Mouse (Mus musculus): ENCODE measurements around the gene Maats1. TPM values are rescaled to one million over a fixed set of nuclear protein-coding genes. Genes with fewer than 3 reads are reported as not detected.

Gene Maats1
- polyA plus RNA-seq, 1 experiment, result 1.2 TPM

DNA sequence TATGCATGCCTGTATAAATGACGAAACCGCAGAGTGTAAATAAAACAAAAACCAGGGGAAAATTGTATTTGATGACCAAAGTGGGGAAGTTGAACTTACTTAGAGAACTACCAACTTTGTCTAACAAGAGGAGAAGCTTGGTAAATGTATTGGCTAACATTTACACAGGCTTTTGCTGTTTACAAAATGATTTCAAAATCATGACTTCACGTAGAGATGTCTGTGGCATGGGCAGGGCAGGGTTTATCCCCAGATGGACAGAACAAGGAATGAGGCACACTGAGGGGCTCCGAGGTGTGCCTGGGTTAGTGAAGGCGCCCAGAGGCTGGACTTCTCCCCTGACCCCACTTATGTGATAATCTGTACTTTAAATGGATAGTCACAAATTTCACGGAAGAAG is 54.6 kb downstream of the Maats1 start:
- TF ChIP-seq CTCF (IDR thresholded peaks at IDR 0.05; ENCODE audit: extremely low read depth, insufficient read depth, low read length), result no peak
- no peak for TF ChIP-seq POLR2A (IDR thresholded peaks at IDR 0.05; ENCODE audit: extremely low read depth, insufficient read depth, low read length)

DNA sequence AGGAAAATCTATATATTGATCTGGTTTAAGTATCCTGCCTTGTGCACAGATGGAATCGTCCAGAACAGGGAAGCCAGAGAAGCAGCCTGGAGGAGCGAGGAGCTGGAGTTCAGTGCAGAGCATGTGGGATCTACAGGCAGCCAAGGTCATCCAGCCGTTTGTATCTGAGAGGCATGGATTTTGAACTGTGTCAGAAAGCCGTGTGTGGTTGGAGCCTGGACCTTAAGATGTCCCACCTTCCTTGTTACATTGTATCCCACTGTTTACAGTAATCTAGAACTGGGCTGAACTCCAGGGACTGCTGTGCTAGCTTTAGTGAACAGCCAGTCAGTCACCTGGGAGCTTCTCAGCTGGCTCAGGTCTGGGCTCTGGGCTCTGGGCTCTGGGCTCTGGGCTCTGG is 55.4 kb downstream of the Maats1 start:
- TF ChIP-seq POLR2A (IDR thresholded peaks at IDR 0.05; ENCODE audit: extremely low read depth, insufficient read depth, low read length) (no peak), CTCF (IDR thresholded peaks at IDR 0.05; ENCODE audit: extremely low read depth, insufficient read depth, low read length) (no peak)
- Histone ChIP-seq H3K4me1 (ENCODE audit: control insufficient read depth, insufficient read depth, low read length) (no peaks in the 10 kb centered on the region), H3K4me3 (ENCODE audit: insufficient read depth, low read length) (no peak overlapping the region)

More for the DNA sequence above, 54.6 kb downstream of the Maats1 start:
- Histone ChIP-seq H3K4me3 (ENCODE audit: insufficient read depth, low read length) (no peak overlapping the region), H3K27ac (ENCODE audit: insufficient read depth, low read length) (no peak overlapping the region), H3K4me1 (ENCODE audit: control insufficient read depth, insufficient read depth, low read length) (no peaks in the 10 kb centered on the region)

DNA sequence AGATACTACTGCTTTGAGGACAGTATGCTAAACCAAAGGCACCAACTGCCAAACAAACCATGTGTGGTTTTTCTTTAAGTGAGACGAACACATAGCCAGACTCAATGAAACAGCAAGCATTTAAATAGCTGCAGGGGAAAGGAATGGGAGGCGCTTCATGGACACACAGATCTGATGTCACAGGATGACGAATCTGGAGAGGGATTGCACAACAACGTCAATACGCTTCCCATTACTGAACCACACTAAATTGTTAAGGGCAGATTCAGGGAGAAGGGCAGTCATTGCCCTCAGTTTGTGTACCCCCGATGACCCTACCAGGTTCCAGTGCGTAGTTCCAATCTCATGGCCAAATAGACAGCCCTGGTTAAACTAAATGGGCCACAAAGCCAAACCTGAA is 56.1 kb downstream of the Maats1 start:
- Histone ChIP-seq H3K27ac (ENCODE audit: insufficient read depth, low read length) (no peak overlapping the region), H3K4me3 (ENCODE audit: insufficient read depth, low read length) (no peak overlapping the region), H3K4me1 (ENCODE audit: control insufficient read depth, insufficient read depth, low read length) (no peaks in the 10 kb centered on the region)
- TF ChIP-seq CTCF (IDR thresholded peaks at IDR 0.05; ENCODE audit: extremely low read depth, insufficient read depth, low read length) (no peak), POLR2A (IDR thresholded peaks at IDR 0.05; ENCODE audit: extremely low read depth, insufficient read depth, low read length) (no peak)

More for the DNA sequence above, 55.4 kb downstream of the Maats1 start:
- H3K27ac ChIP-seq (ENCODE audit: insufficient read depth, low read length), result no peak overlapping the region

GRCm38 (mm10) chr16:38283300-38283699 is 58.6 kb downstream of the Maats1 start:
- Histone ChIP-seq H3K4me3 (ENCODE audit: insufficient read depth, low read length) (no peak overlapping the region), H3K27ac (ENCODE audit: insufficient read depth, low read length) (no peak overlapping the region), H3K4me1 (ENCODE audit: control insufficient read depth, insufficient read depth, low read length) (no peaks in the 10 kb centered on the region)
- TF ChIP-seq POLR2A (IDR thresholded peaks at IDR 0.05; ENCODE audit: extremely low read depth, insufficient read depth, low read length), result no peak
- no peak for TF ChIP-seq CTCF (IDR thresholded peaks at IDR 0.05; ENCODE audit: extremely low read depth, insufficient read depth, low read length)

DNA sequence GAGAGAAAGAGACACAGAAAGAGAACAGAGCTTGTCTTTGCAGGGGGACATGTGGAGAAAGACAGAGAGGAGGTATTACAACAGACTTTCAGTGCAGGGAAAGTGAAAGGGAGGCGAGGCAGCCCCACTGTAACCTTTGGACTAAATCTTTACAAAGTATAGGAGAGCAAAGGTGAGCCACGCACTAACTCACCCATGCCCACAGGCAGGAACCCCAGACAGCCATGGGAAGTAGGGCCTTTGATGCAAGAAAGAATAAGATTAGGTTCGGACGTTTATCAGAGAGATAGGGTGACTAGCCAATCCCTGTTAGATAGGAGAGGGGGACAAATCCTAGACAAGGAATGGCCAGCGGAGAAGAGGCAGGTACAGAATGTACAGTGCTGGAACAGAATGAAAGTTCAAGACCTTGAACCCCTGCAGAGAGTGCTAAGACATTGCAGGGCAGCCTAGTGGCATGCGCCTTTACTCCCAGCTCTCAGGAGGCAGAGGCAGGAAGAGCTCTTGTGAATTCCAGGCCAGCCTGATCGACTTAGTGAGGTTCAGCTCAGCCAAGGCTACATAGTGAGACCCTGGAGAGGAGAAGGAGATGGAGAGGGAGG is 59.3 kb downstream of the Maats1 start:
- Histone ChIP-seq H3K4me1 (ENCODE audit: control insufficient read depth, insufficient read depth, low read length) (no peaks in the 10 kb centered on the region), H3K4me3 (ENCODE audit: insufficient read depth, low read length) (no peak overlapping the region), H3K27ac (ENCODE audit: insufficient read depth, low read length) (no peak overlapping the region)
- no peak for TF ChIP-seq CTCF (IDR thresholded peaks at IDR 0.05; ENCODE audit: extremely low read depth, insufficient read depth, low read length)
- TF ChIP-seq POLR2A (IDR thresholded peaks at IDR 0.05; ENCODE audit: extremely low read depth, insufficient read depth, low read length), result no peak

GRCm38 (mm10) chr16:38280951-38281350 is 61.0 kb downstream of the Maats1 start:
- Histone ChIP-seq H3K27ac (ENCODE audit: insufficient read depth, low read length) (no peak overlapping the region), H3K4me3 (ENCODE audit: insufficient read depth, low read length) (no peak overlapping the region), H3K4me1 (ENCODE audit: control insufficient read depth, insufficient read depth, low read length) (no peaks in the 10 kb centered on the region)
- TF ChIP-seq CTCF (IDR thresholded peaks at IDR 0.05; ENCODE audit: extremely low read depth, insufficient read depth, low read length) (no peak), POLR2A (IDR thresholded peaks at IDR 0.05; ENCODE audit: extremely low read depth, insufficient read depth, low read length) (no peak)

GRCm38 (mm10) chr16:38279794-38280193 is 62.1 kb downstream of the Maats1 start:
- H3K4me3 ChIP-seq (ENCODE audit: insufficient read depth, low read length), result no peak overlapping the region
- TF ChIP-seq POLR2A (IDR thresholded peaks at IDR 0.05; ENCODE audit: extremely low read depth, insufficient read depth, low read length) (no peak), CTCF (IDR thresholded peaks at IDR 0.05; ENCODE audit: extremely low read depth, insufficient read depth, low read length) (no peak)
- H3K27ac ChIP-seq (ENCODE audit: insufficient read depth, low read length), result no peak overlapping the region
- no peaks in the 10 kb centered on the region for H3K4me1 ChIP-seq (ENCODE audit: control insufficient read depth, insufficient read depth, low read length)

GRCm38 (mm10) chr16:38274737-38275136 is 67.2 kb downstream of the Maats1 start:
- Histone ChIP-seq H3K4me1 (ENCODE audit: control insufficient read depth, insufficient read depth, low read length) (no peaks in the 10 kb centered on the region), H3K4me3 (ENCODE audit: insufficient read depth, low read length) (no peak overlapping the region), H3K27ac (ENCODE audit: insufficient read depth, low read length) (no peak overlapping the region)
- TF ChIP-seq CTCF (IDR thresholded peaks at IDR 0.05; ENCODE audit: extremely low read depth, insufficient read depth, low read length) (no peak), POLR2A (IDR thresholded peaks at IDR 0.05; ENCODE audit: extremely low read depth, insufficient read depth, low read length) (no peak)

- Histone ChIP-seq H3K4me1 (ENCODE audit: control insufficient read depth, insufficient read depth, low read length) (no peaks in the 10 kb centered on the region), H3K27ac (ENCODE audit: insufficient read depth, low read length) (no peak overlapping the region), H3K4me3 (ENCODE audit: insufficient read depth, low read length) (no peak overlapping the region)
- TF ChIP-seq CTCF (IDR thresholded peaks at IDR 0.05; ENCODE audit: extremely low read depth, insufficient read depth, low read length) (no peak), POLR2A (IDR thresholded peaks at IDR 0.05; ENCODE audit: extremely low read depth, insufficient read depth, low read length) (no peak)
Observed at GRCm38 (mm10) chr16:38272483-38272882, 69.5 kb downstream of the Maats1 start.

DNA sequence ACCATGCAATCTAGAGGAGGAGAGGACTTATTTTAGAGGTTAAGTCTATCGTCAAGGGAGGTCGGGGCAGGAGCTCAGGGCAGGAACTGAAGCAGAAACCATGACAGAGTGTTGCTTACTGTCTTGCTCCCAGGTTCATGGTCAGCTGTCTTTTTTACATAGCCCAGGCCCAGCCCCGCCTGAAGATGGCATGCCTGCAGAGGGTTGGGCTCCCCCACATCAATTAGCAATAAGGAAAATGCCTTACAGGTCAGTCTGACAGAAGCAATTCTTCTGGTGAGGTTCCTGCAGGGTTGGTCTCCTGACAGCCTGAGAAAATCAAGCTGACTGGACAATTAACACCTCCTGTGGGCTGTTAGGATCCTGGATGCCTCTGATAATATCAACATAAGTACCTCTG is 70.3 kb downstream of the Maats1 start:
- no peaks in the 10 kb centered on the region for H3K4me1 ChIP-seq (ENCODE audit: control insufficient read depth, insufficient read depth, low read length)
- no peak overlapping the region for H3K27ac ChIP-seq (ENCODE audit: insufficient read depth, low read length)
- no peak overlapping the region for H3K4me3 ChIP-seq (ENCODE audit: insufficient read depth, low read length)
- no peak for TF ChIP-seq CTCF (IDR thresholded peaks at IDR 0.05; ENCODE audit: extremely low read depth, insufficient read depth, low read length)
- TF ChIP-seq POLR2A (IDR thresholded peaks at IDR 0.05; ENCODE audit: extremely low read depth, insufficient read depth, low read length), result no peak
